Mouse (Mus musculus) E14TG2a.4 (cell line): ENCODE data around the gene Ncoa7.

ENCODE experiments used
- CTCF ChIP-seq: conservative IDR thresholded peaks from 2 replicates; pipeline ENCODE4 v1.5.1; 2014; ENCODE audit warnings: low read length
- NANOG ChIP-seq: IDR thresholded peaks from 2 replicates; pipeline ENCODE4 v1.6.1; 2014; ENCODE audit warnings: borderline replicate concordance, low read length, mixed read lengths
- POU5F1 ChIP-seq: IDR thresholded peaks from 2 replicates; pipeline ENCODE4 v1.6.1; 2014; ENCODE audit warnings: low read length, borderline replicate concordance

DNA sequence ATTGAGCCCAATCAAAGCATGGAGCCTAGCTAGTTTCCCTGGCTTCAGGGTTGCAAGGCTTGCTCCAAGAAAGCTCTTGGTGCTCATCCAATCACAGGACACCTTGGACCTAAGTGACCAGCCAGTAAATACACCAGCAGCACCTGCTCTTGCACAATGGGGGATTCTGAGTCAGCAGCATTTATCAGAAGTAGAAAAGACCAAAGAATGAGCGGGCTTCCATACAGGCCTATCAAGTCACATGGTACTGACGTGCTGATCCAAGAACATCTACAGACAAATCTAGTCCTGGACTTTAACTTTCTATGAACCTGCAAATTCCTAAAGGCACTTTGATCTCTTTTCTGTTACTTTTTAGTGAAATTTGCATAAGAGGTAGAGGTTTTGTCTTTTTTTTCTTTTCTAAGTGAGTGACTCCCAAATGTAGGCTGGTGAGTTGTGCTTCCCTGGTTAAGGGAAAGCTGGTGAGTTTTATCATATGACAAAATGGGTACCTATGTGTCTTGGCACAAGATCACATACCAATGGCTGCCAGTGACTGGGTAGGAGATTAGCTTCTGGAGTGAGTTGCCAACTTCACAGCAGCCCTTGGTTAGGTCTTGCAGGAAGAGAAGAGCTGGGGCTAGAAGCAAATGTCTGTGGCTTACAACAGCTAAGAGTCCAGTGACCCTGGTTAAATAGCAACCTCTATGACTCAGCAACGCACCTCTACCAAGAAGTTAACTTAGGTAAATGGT is 57.7 kb downstream of the Ncoa7 start:
- no peak for TF ChIP-seq CTCF
- no peak for TF ChIP-seq POU5F1
- no peak for TF ChIP-seq NANOG
